Mouse (Mus musculus) lung, embryonic 16.5 days (tissue): Measurements from ENCODE around the gene 1810013L24Rik. TPM values are rescaled to one million over a fixed set of nuclear protein-coding genes. Genes with fewer than 3 reads are reported as not detected.
"Not testable (repeated sequence)": the region's sequence is repeated elsewhere in the genome, so short reads cannot be mapped to it uniquely, and the experiment has no call there.

Experiments used
- ATAC-seq: fragments of 200-750 bp; cut with Nextera tagmentation; 2 replicates; pipeline ENCODE4 v1.8.0; 2017; ENCODE audit warnings: low read depth, mild to moderate bottlenecking, moderate library complexity
- H3K27ac ChIP-seq: fragments of 300-500 bp; sonication (generic); 2 replicates; pipeline ENCODE4 v1.5.1; 2014; ENCODE audit warnings: mild to moderate bottlenecking, control low read depth, low read length
- H3K27me3 ChIP-seq: fragments of 300-500 bp; sonication (generic); 2 replicates; pipeline ENCODE4 v1.6.1; 2014; ENCODE audit warnings: low read depth, low read length, mixed read lengths; ENCODE audit not compliant: control insufficient read depth, insufficient read depth
- H3K36me3 ChIP-seq: fragments of 300-500 bp; sonication (generic); 2 replicates; pipeline ENCODE4 v1.6.1; 2014; ENCODE audit warnings: low read length; ENCODE audit not compliant: control insufficient read depth, insufficient read depth
- H3K4me1 ChIP-seq: fragments of 300-500 bp; sonication (generic); replicated peaks from 2 replicates; pipeline ENCODE4 v1.6.1; 2014; ENCODE audit warnings: low read length, mixed read lengths; ENCODE audit not compliant: control insufficient read depth, insufficient read depth
- H3K4me2 ChIP-seq: fragments of 300-500 bp; sonication (generic); 2 replicates; pipeline ENCODE4 v1.6.1; 2014; ENCODE audit warnings: low read depth, low read length, control low read depth
- H3K4me3 ChIP-seq: fragments of 300-500 bp; sonication (generic); 2 replicates; pipeline ENCODE4 v1.5.1; 2014; ENCODE audit warnings: mild to moderate bottlenecking, low read length, control low read depth
- H3K9ac ChIP-seq: fragments of 300-500 bp; sonication (generic); 2 replicates; pipeline ENCODE4 v1.6.1; 2014; ENCODE audit warnings: low read length, control low read depth
- H3K9me3 ChIP-seq: fragments of 300-500 bp; sonication (generic); 2 replicates; pipeline ENCODE4 v1.6.1; 2016; ENCODE audit warnings: low read length; ENCODE audit not compliant: control insufficient read depth
- WGBS: fragments of 180-500 bp; shearing (Covaris S2); extraction: QIAGEN DNeasy Blood & Tissue Kit; methylation state at CpG from one replicate; pipeline ENCODE4 v1.1.7; 2014; 5-methylcytosine and 5-hydroxymethylcytosine counted together
- polyA plus RNA-seq: library from polyadenylated mRNA; unstranded; fragments of >200 nt; fragmentation: Nextera tagmentation; extraction: Ambion mirVana; gene quantifications from 2 replicates; pipeline ENCODE4 v1.2.1, GENCODE M21; 2015

1810013L24Rik gene
- polyA plus RNA-seq, 1 experiment from 2014 or later, result 16.0 TPM

DNA sequence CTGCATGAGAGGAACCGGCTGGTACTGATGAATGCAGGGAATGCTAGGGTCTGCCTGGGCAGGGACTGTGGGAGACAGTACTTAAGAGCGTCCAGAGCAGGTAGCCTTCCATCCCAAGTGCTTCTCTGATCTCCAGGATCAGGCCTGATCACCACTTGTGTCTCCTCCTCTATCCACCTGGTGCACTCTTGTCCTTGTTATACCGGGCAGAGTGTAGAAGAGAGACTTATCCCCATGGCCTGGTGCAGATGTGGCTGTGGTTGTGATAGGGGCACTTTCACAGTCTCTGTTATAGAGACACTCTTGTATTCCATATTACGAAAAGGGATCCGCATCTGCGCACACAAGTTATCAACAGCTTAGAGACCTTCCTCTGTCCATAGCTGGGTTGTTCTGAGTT is 41.5 kb downstream of the 1810013L24Rik start:
- Histone ChIP-seq H3K27ac (no peak overlapping the region), H3K36me3 (no peaks in the 10 kb centered on the region), H3K4me2 (no peak overlapping the region), H3K27me3 (no peaks in the 10 kb centered on the region), H3K9ac (no peak overlapping the region), H3K4me1 (no peaks in the 10 kb centered on the region), H3K4me3 (no peak overlapping the region), H3K9me3 (no peaks in the 10 kb centered on the region)
- WGBS, result 83% methylated on average over 6 of the region's 6 CpGs
- ATAC-seq, result no peak

DNA sequence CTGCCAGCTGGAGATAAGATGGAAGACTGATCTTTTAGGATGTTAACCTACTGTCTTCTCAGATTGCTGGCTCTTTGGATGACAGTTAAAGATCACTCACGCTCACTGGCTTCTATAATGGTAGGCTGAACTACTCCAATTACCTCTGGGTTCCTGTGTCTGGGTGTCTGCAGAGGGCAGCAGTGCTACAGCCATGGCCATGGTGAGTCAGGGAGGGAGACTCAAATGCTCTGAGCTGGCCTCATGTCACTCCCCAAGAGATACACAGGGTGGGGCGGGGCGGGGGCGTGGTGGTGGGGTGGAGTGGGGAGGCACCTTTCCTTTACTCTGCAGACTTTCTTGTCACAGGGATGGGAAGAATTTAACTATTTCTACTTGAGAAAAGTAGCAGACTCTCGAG is 42.1 kb downstream of the 1810013L24Rik start:
- Histone ChIP-seq H3K36me3 (no peaks in the 10 kb centered on the region), H3K4me2 (no peak overlapping the region), H3K9me3 (no peaks in the 10 kb centered on the region), H3K27me3 (no peaks in the 10 kb centered on the region), H3K27ac (no peak overlapping the region), H3K9ac (no peak overlapping the region), H3K4me3 (no peak overlapping the region), H3K4me1 (no peaks in the 10 kb centered on the region)
- 34% methylated on average over 5 of the region's 5 CpGs for WGBS
- ATAC-seq, result no peak

DNA sequence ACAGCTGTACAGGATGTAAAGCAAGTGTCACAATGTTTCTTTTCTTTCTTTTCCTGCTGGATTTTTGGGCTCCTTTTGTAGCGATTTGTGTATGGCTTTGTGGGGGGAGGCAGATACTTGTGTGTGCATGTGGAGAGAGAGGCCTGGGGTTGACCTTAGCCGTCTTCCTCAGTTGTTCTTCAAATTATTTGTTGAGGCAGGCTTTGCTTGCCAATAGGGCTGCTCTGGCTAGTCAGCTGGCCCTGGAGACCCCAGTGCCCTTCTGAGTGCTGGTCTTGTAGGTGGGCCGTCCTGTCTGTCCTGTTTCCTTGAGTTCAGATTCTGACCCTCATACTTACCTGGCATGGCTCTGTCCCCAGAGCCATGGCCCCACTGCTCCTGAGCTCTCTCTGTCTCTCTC is 42.6 kb downstream of the 1810013L24Rik start:
- Histone ChIP-seq H3K36me3 (no peaks in the 10 kb centered on the region), H3K27ac (no peak overlapping the region), H3K4me3 (no peak overlapping the region), H3K27me3 (no peaks in the 10 kb centered on the region), H3K4me2 (no peak overlapping the region), H3K9ac (no peak overlapping the region), H3K4me1 (no peaks in the 10 kb centered on the region), H3K9me3 (no peaks in the 10 kb centered on the region)
- no peak for ATAC-seq
- 75% methylated on average over 3 of the region's 3 CpGs for WGBS

DNA sequence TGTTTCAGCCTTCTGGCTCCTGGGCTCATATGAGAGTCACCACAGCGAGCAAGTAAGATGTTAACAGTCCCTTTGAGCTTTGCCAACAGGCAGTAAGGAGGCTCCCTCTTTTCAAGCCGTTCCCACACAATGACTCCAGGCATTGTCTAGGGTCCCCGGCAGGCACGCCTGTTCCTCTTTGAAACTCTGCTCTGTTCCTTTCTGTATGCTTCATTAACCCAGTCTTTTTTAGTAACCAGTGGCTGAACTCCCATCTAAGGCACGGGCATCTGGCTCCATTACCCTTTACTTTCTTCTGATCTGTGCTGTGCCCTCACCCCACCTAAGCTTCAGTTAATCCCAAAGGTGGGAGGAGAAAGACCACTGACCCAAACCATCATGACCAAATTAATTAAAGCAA is 50.2 kb downstream of the 1810013L24Rik start:
- Histone ChIP-seq H3K27me3 (no peaks in the 10 kb centered on the region), H3K36me3 (no peaks in the 10 kb centered on the region), H3K4me3 (no peak overlapping the region), H3K4me1 (no peaks in the 10 kb centered on the region), H3K27ac (no peak overlapping the region), H3K4me2 (no peak overlapping the region), H3K9ac (no peak overlapping the region), H3K9me3 (no peaks in the 10 kb centered on the region)
- no peak for ATAC-seq
- WGBS, result 80% methylated on average over 5 of the region's 5 CpGs

DNA sequence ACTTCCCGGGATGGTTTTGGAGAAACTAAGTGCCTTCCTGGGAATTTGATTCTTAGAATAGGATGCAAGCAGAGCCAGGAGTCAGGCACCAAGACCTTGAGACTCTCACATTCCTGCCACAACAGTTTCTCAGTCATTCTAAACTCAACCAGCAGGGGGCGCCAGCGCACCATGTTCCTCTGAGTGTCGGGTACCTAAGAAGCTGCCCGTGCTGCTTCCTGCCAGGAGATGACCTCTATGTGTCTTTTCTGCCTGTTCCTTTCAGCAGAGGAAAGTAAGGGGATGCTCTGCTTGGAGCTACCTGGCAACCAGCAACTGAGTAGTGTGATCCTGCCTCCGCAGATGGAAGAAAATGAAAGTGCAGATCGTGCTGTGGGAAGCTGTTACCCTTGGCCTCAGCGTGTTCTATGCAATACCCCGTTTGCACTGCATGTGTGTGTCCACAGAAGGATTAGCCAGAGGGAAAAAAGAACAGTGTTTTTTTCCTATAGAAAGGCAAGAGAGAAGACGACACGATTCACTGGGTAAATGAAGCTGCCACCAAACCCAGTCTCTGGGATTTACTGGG is 53.9 kb downstream of the 1810013L24Rik start:
- no peak overlapping the region for H3K9ac ChIP-seq
- H3K4me2 ChIP-seq, result peak overlapping the region; percentile 28
- H3K9me3 ChIP-seq, result no peaks in the 10 kb centered on the region
- H3K27me3 ChIP-seq, result no peaks in the 10 kb centered on the region
- no peak overlapping the region for H3K27ac ChIP-seq
- 45% methylated on average over 11 of the region's 11 CpGs for WGBS
- no peaks in the 10 kb centered on the region for H3K36me3 ChIP-seq
- H3K4me1 ChIP-seq, result no peaks in the 10 kb centered on the region
- peak overlapping the region; percentile 28; the same call in 1 of the 2 replicates for H3K4me3 ChIP-seq
- peak; percentile 61; the same call in 1 of the 2 replicates for ATAC-seq

DNA sequence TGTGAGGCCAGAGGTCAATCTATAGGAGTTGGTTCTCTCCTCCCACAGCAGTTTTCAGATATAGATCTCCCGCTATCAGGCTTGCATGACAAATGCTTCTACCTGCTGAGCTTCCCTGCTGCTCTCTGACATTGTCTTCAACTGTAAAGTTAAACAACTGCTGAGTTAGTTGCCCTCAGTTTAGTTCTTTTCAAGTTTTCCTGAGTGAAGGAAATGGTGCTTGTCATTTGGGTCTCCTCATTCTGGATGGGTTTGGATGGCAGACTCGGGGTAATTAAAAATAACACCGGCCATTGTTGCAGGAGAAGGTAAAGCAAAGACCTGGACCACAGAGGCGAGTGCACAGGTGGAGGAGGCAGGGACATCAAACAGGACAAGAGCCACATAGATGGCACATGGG is 64.3 kb downstream of the 1810013L24Rik start:
- H3K9ac ChIP-seq, H3K4me3 ChIP-seq, H3K27me3 ChIP-seq, H3K9me3 ChIP-seq, H3K4me2 ChIP-seq, H3K27ac ChIP-seq, H3K36me3 ChIP-seq, ATAC-seq, H3K4me1 ChIP-seq: not testable (repeated sequence)
- WGBS, result 41% methylated on average over 4 of the region's 4 CpGs

DNA sequence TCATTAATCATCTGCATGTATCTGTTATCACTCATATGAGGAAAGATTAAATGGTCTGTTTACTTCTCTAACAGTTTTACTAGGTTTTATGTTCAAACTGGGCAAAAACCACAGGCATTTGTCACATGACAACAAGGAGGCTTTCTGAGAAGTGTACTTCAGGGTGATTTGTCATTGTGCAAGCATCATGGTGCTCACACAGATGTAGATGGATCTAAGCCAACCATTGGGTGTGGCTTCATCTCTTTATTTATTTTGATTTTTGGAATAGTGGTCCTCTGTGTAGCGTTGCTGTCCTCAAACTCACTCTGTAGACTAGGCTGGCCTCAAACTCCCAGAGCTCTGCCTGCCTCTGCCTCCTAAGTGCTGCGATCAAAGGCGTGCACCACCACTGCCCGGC is 65.4 kb downstream of the 1810013L24Rik start:
- Histone ChIP-seq H3K36me3 (no peaks in the 10 kb centered on the region), H3K4me3 (no peak overlapping the region), H3K27ac (no peak overlapping the region), H3K9ac (no peak overlapping the region), H3K4me2 (no peak overlapping the region), H3K9me3 (no peaks in the 10 kb centered on the region), H3K27me3 (no peaks in the 10 kb centered on the region), H3K4me1 (no peaks in the 10 kb centered on the region)
- no peak for ATAC-seq
- WGBS, result 83% methylated on average over 4 of the region's 4 CpGs

DNA sequence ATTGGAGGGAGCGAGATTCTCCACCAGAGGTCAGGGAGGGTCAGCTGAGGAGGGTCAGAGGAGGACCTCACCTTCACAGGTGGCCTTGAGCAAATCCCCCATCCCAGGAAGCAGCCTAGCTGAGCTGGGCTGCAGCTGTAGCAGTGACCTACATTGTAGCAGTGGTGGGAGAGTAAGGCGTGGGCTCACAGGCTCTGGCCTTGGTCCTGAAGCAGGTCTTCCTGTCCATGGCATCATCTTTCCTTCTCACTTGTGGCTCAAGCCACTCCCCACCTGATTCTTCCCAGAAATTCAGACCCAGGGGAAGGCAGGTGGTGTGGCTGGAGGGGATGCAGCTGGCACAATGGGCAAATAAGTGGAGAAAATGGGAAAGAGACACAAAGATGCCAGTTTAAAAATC is 76.2 kb downstream of the 1810013L24Rik start:
- not testable (repeated sequence) for H3K9ac ChIP-seq, H3K4me1 ChIP-seq, H3K27ac ChIP-seq, H3K9me3 ChIP-seq, H3K4me3 ChIP-seq, H3K4me2 ChIP-seq, H3K36me3 ChIP-seq, H3K27me3 ChIP-seq, ATAC-seq
- 8% methylated on average over 2 of the region's 2 CpGs for WGBS
